Mouse (Mus musculus) skeletal muscle tissue, adult 2 months (tissue): ENCODE results near the gene Card11.

ENCODE experiments used
- DNase-seq: peaks from one replicate; pipeline ENCODE4 v3.0.0-alpha.2; 2012; ENCODE audit warnings: low read depth, low spot score

The Card11 gene

DNA sequence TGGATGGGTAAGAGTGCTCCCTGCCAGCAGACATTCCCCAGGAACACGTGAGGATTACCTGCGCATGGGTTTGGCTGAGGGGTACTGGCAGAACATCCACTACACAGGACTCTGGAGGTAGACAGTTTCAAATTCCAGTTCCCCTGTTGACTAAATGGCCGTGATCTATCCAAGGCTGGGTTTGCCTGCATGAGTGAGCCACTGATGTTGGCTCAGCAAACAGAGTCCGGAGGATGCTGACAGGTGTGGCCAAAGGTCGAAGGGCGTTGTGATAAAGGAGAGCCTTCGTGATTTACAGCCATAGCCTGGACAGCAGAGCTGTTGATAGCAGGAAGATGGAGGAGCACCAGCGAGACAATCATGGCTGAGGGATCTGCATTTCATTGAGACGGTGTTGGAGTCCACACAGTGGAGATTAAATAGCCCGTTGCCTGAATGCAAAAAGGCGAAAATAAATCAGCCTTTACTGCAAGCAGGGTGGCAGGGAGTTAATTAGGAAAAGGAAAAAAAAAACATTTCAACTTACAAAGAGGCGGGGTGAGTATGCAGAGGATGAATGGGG is 147.9 kb downstream of the Card11 start:
- DNase-seq, result no peak

DNA sequence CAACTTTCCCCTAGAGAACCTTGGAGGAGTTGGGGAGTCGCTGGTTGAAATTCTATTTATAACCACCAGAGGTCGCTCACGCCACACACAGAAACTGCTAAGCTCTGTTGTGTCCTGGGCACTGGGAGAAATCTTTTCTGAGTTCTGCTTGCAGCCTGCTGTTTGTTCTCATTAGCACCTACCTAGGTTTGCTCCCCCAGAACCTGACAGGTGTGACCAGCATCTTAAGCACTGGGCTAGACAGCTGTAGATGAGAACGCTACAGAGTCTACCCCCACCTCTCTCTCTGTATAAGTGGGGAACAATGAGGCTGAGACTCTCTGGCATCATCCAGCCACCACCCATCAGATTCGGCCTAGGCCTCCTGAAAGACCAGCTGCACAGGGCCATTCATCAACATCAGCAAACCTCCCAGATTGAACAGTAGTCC is 153.1 kb downstream of the Card11 start:
- peak; percentile 52 for DNase-seq

DNA sequence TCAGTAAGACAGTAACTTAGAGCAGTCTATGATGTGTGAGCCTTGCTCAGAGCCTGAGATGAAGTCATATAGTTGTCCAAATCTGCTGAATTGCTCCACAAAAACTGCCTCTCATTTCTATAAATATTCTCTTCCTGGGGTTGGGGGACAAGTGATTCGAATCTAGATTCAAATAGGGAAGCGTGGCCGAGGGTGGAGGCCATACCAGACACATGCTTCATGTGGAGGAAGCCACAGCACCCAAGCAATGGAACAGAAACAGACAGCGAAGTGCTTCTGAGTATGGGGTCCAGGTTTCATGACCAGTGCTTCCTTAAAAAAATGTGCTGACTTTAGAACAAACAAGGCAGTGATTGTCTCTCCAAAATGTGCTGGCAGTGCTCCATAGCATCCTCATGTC is 158.4 kb downstream of the Card11 start:
- DNase-seq, result no peak

DNA sequence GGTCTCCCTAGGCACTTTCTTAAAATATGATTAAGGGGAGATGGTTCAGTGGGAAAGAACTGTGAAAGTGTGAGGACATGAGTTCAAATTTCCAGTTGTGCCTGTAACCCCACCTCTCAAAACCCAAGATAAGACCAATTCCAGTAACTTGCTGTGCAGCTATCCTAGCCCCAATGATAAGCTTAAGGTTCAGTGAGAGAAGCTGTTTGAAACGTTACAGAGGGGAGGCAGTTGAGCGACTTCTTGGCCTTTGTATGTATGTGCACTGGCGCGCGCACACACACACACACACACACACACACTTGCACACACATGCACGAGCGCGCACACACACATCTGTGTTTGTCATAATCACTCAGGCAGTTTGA is 169.3 kb downstream of the Card11 start:
- no peak for DNase-seq

DNA sequence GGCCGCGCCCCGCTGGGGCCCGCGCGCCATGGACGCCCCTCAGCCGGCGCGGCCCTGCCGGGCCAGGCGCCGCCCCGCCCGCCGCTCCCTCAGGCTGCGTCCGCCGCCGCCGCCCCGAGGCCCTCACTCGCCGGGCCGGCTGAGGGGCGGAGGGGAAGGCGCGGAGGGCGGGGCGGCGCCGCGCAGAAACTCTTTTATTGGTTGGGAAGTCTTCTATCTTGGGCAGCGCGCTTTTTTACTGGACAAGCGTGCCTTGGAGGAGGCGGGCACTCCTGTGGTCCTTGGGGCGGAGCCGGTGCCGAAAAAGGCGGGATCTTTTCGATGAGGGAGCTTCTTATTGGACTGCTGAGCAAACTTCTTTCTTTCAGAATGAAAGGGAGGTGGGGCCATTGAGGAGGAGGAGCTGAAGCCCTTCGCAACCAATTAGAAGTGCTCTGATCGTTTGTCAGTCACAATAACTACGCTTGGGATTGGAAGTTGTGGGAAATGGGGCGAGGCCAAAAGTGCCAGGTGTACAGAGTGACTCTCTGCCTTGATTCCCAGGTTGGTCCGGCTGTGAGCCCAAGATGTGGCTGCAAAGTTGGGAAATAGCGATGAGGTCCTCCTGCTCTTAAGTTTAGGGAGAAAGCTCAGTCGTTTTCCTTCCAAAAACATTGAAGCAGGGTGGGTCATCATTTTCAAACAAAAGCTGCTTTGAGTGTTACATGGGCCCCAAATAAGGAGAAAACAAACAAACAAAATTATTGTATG is 169.9 kb downstream of the Card11 start, which contains the start of gene Gna12:
Gene Gna12, minus strand, starts transcription at position 118 of the 750 bp plus-strand sequence.
- DNase-seq, result peak; percentile 98

DNA sequence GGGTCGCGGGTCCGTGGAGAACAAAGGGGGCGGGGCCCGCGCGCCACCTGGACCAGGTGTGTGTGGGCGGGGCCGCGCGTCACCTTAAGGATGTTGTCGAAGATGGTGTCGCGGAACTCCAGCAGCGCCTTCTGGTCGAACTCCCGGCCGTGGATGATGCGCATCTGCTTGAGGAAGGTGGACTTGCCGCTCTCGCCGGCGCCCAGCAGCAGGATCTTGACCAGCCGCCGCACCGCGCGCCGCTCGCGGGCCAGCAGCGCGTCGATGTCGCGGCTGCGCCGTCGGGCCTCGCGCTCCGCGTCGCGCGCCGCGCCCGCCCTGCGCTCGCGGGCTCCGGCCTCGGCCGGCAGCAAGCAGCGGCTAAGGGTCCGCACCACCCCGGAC is 170.5 kb downstream of the Card11 start:
- no peak for DNase-seq

DNA sequence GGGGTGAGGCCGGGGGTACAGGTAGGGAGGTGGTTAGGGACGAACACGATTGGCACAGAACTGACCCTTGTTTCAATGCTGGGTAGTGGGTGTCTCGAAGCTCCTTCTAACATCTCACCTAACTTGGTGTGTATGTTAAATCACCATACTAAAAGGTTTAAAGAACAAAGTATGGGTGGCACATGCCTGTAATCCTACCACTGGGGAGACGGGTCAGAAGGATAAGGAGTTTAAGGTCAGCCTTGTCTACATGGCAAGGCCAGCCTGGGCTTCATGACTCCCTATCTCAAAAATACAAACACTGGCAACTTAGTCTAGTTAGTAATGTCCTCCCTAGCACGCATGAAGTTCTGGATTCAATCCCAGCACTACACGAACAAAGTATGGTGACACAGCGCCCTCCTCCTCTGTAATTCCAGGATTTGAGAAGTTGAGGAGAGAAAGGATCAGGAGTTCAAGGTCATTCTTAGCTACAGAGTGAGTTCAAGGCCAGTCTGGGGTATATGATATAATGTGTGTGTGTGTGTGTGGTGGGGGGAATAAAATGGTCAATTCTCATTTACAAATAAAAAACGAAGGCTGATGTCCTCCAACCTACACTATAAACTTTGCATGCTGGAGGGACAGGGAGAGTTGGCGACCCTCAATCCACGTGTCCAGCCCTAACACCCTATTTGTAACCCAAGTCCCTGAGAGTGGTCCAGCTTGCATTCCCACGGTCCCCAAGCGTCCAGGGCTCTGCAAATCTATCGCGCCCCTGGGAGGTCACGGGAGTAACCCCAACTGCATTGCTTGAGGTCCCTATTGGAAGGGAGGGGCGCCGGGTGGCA is 171.1 kb downstream of the Card11 start:
- no peak for DNase-seq

DNA sequence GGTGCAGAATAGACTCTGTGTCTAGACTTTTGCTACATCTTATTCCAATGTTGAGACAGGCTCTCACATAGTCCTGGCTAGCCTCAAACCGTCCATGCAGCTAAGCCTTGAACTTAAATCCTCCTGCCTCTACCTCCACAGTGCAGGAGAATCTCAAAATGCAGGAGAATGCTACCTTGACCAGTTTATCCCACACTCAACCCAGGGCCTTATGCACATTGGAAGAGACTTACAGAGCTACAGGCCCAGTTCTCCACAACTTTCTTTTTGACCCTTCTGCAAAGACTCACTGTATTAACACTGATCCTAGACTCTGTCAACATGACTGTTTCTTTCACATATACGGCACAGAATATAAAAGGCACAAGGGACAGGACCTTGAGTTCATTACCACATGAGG is 172.0 kb downstream of the Card11 start:
- no peak for DNase-seq

DNA sequence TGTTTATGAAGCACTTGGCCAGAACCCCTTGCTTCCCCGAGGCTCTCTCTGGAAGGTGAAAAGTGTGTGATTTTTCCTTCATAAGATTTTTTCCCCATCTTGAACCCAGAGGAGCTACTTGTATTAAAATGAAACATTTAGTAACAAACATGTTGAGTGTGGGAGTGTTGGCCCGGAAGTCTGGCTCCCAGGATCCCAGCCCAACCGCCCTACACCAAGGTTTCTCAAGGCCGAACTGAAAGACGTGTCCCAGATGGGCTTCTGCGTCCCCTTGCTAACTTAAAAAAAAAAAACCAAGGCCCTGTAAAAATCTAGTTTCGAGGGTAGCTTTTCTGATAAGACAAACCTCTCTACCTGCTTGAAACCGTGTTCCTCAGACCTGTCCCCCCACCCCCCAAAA is 172.5 kb downstream of the Card11 start:
- DNase-seq, result no peak

DNA sequence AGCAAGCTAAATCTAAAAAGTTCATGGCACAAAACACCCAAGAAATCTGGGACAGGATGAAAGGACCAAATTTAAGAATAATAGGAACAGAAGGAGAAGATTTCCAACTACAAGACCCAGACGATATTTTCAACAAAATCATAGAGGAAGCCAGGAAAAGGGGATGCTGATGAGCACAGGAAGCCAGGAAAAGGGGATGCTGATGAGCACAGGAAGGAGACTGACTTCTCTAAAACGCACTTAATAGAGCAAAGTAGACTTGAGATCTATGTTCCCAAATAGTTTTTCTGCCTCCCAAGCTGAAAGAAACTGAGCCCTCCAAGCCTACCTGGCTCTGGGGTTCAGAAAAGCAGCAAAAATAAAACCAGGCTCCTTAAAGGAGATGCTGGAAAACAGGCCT is 173.0 kb downstream of the Card11 start:
- DNase-seq, result no peak

DNA sequence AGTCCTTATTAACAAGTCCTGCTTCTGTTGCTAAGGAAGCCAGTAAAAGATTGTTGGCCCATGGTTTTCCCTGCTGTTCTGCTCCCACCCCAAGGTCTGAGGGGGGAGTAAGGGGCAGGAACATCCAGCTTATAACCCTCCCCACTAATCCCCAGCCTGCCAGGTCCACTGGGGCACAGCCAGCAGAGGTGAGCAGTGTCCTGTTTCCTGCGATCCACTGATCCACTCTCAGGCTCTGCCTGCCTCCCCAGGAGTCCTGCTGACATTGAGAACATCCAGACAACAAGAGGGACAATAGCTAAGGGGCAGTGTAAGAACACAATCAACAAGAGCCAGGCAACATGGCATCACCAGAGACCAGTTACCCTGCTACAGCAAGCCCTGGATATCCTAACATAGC is 173.6 kb downstream of the Card11 start:
- no peak for DNase-seq

DNA sequence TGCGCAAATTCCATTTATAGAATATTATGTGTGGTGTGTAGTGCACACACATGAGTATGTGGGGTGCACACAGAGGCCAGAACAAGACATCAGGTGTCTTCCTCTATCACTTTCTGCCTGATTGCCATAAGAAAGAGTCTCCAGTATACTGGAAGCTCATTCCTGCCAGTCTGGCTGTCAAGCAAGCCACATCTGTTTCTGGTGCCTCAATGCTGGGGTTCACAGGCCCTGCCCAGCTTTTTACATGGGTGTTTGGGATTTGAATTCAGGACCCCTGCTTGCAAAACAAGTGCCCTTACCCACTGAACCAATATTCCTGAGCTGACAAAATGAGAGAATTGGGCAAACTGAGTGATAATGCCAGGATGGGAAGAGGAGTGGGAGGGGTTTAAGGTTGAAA is 174.3 kb downstream of the Card11 start:
- no peak for DNase-seq

DNA sequence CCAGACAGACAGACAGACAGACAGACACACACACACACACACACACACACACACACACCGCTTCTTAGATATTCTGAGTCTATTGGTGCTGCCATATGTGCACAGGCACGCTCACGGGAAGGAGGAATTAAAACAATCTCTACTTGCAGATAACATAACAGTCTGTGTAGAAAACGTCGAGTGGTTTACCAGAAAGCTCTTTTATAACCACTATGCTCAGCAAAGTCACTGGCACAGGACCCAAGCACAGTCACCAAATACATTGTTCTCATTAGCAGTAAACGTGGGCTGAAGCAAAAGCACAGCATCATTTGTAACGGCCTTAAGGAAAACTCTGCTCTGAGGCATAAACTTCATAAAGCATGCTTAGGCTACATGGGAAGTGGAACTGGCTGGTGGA is 176.3 kb downstream of the Card11 start:
- no peak for DNase-seq

DNA sequence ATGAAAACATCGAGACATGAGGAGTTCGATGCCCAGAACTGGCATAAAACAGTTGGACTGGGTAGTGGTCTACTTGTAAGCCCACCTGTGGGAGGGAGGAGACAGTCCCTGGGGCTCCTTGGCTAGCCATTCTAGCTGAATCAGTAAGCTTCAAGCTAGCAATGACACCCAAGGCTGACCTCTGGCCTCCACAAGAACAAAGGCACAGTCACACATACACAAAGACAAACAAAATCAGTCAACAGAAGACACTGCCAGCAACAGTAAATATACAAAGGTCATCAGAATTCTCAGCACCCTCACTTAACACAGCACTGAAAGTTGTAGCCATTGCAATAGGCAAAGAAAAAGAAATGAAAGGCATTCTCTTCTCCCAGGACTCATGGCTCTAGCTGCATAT is 177.0 kb downstream of the Card11 start:
- DNase-seq, result no peak
